Mouse (Mus musculus): ENCODE results near the gene Dnlz.

The Dnlz gene

GRCm38 (mm10) chr2:26357484-26357883 lies 5.6 kb upstream of the Dnlz start:
- in situ Hi-C loops (cut with MboI, MseI) = no loop called here

GRCm38 (mm10) chr2:26356678-26357077 lies 4.8 kb upstream of the Dnlz start:
- in situ Hi-C loops (cut with MboI, MseI) = no loop called here

- in situ Hi-C loops (cut with MboI, MseI) = no loop called here
Observed at GRCm38 (mm10) chr2:26356231-26356630, 4.3 kb upstream of the Dnlz start.

- in situ Hi-C loops (cut with MboI, MseI) = no loop called here
Observed at GRCm38 (mm10) chr2:26354401-26354800, 2.5 kb upstream of the Dnlz start.

- in situ Hi-C loops (cut with MboI, MseI) = no loop called here
Observed at GRCm38 (mm10) chr2:26353066-26353980, 1.4 kb upstream of the Dnlz start.

GRCm38 (mm10) chr2:26352291-26352910 lies 491 bp upstream of the Dnlz start:
- in situ Hi-C loops (cut with MboI, MseI) = no loop called here

GRCm38 (mm10) chr2:26348241-26348640 lies 3.7 kb downstream of the Dnlz start:
- in situ Hi-C loops (cut with MboI, MseI) = no loop called here

- in situ Hi-C loops (cut with MboI, MseI) = no loop called here
Observed at GRCm38 (mm10) chr2:26342609-26343490, 9.1 kb downstream of the Dnlz start.

- in situ Hi-C loops (cut with MboI, MseI) = no loop called here
Observed at GRCm38 (mm10) chr2:26342044-26342443, 9.9 kb downstream of the Dnlz start.

GRCm38 (mm10) chr2:26341510-26341981 lies 10.4 kb downstream of the Dnlz start:
- in situ Hi-C loops (cut with MboI, MseI) = no loop called here

- in situ Hi-C loops (cut with MboI, MseI) = no loop called here
Observed at GRCm38 (mm10) chr2:26339204-26339551, 12.7 kb downstream of the Dnlz start.

- in situ Hi-C loops (cut with MboI, MseI) = no loop called here
Observed at GRCm38 (mm10) chr2:26338302-26339203, 13.4 kb downstream of the Dnlz start.

GRCm38 (mm10) chr2:26330702-26331101 lies 21.2 kb downstream of the Dnlz start:
- in situ Hi-C loops (cut with MboI, MseI) = no loop called here

- in situ Hi-C loops (cut with MboI, MseI) = no loop called here
Observed at GRCm38 (mm10) chr2:26330056-26330468, 21.8 kb downstream of the Dnlz start.

- in situ Hi-C loops (cut with MboI, MseI) = no loop called here
Observed at GRCm38 (mm10) chr2:26329402-26329801, 22.5 kb downstream of the Dnlz start.

- in situ Hi-C loops (cut with MboI, MseI) = no loop called here
Observed at GRCm38 (mm10) chr2:26327852-26328251, 24.1 kb downstream of the Dnlz start.

GRCm38 (mm10) chr2:26325386-26326181 lies 26.3 kb downstream of the Dnlz start:
- in situ Hi-C loops (cut with MboI, MseI) = no loop called here

GRCm38 (mm10) chr2:26324917-26325316 lies 27.0 kb downstream of the Dnlz start:
- in situ Hi-C loops (cut with MboI, MseI) = no loop called here

GRCm38 (mm10) chr2:26323589-26324325 lies 28.2 kb downstream of the Dnlz start:
- in situ Hi-C loops (cut with MboI, MseI) = no loop called here

All from regulatory T cell (primary cell).